Mouse (Mus musculus) MN1 (cell line): ENCODE results near the gene Gna14.

Experiments
- DNase-seq: peaks from one replicate; pipeline ENCODE4 v3.0.0-alpha.2; 2016; ENCODE audit warnings: low spot score

Gna14 gene

DNA sequence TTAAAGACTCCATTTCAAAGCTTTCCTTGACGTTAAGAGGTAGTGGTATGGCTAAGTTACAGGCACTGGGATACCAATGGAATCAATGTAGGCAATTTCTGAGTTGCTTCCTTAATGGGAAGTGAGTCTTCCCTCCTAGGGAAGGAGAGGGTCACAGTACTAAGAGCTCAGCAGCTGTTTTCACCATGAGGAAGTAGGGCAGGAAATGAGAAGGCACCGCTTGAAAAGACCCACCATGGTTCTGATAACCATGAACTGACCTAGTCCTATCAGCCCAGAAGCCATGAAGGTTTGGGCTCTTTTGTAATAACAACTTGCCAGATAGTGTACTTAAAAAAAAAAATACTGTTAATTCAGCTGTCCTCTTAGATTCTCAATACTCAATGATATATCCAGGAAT lies 20.6 kb downstream of the Gna14 start:
- no peak for DNase-seq

DNA sequence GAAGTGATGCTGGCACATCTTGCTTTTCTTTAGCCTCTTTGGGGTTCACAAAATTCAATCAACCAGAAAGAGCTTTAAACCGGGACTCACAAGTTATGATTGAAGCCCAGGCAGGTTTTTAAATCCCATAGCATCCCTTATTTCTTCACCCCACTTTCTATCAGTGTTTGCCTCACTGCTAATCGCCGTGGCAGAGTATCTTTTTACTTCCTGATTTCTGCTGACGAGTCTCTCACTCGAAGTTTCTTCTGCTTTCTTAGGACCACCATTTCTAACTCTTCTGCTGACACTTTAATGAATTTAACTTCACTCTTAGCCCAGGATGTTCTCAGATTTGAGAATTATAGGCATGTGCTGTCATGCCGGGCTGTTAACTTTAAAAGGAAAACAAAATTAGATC lies 21.6 kb downstream of the Gna14 start:
- DNase-seq: no peak

DNA sequence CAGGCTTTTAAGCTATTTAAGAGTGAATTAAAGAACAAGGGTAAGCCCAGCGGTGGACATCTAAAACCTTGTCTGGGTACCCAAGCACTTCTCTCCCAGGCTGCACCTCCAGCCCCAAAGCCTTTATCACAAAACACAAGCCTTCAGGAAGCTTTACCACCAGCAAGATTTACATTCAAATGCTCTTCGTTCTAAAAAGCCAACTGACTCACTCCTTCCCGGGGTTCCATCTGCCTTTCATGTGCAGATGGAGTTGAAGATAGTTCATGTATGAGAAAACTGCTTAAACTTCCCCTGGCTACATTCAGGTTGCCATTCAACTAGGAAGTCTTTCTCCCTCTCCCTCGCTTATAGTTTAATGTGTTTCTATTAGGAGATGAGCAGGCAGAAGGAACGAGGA lies 23.8 kb downstream of the Gna14 start:
- DNase-seq: no peak

DNA sequence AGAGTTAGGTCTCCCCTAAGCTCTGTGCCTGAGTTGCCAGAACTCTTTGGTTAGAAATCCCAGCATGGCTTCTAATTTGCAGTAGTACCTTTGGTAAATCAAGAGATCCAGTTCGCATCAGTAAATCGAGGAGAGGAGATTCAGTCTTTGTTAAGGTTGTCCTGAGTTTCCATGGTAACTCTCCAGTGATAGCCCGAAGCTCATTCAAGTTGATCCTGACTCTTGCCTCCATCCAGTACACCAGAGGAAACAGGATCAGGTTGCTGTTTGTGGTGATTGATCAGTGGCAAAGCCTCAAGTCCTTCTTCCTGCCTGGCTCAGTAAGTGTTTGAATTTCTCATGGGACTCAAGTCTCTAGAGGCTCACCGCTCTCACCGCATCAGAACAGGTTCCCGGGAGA lies 24.7 kb downstream of the Gna14 start:
- no peak for DNase-seq

DNA sequence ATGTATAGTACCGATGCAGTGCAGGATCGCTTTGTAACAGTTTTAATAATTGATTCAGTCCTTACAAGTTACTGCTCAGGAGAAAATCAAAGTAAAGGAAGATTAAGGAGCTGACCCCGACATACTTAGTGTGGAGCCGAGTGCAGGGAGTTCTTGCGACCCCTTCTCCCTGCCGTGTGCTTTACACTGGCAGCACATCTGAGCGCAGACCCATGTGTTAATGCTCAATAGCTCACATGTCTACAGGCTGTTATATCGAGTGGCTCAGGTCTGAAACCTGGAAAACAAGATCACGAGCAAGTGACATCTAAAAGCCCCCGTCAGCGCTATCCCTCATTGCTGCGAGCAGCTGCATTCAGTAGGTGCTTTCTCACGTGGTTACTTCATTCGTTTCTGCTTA lies 25.3 kb downstream of the Gna14 start:
- no peak for DNase-seq

DNA sequence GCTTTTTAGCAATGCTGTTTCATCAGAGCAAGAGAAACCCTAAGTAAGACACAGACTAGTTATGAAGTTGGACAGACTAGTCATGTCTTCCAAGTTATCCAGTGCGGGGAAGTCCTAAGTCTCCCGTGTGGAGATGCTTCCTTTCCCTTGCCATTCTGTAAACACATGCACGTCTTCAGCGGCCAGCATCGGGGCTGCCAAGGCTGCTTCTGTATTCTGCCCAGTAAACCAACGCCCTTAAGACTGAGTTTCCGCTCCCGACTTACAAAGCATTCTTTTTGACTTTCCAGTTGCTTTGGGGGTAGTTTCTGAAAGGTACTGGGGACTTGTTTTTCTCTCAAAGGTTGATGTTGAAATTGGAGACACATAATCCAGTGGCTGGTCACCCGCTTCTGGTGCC lies 26.9 kb downstream of the Gna14 start:
- no peak for DNase-seq

DNA sequence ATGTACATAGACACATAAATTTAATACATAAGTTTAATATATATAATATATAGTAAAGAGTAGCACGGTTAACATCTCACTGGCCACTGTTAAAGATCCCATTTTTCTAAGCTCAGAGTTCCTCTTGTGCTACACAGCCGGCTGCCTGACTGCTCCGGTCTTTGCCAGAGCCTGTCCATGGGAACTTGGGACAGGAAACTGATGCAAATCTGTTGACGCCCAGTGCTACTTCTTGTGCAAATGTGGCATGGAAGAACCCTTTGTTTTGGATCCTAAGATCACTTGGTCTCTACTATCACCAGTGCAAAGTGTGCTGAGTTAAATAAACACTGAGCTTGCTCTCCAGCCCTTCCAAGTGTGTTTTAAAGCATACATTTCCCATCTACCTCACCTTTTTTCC lies 29.2 kb downstream of the Gna14 start:
- DNase-seq: no peak

DNA sequence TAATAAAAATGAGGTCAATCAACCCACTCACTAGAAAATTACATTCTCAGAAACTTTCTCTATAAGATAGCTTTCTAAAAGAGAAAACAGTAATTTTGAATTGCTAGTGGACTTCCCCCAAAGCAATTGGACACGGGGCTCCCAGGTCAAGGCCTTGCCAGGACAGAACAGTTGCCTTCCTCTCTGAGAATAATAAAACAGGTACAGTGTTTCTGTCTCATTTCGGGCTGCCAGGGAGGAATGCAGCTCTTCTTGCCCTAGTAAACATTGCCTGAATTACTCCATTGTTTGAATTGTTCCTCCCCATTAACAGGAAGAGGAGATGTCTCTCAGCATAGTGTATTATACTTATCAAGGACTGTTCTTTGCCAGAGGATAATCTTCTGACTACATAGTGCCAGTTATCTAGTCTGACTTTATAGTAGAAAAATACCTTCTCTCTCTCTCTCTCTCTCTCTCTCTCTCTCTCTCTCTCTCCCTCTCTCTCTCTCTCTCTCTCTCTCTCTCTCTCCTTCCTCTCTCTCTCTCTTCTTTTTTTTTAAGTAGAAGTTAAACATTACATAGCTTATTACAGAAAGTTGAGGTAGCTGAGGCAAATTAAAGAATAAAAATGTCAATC lies 33.3 kb downstream of the Gna14 start:
- no peak for DNase-seq

DNA sequence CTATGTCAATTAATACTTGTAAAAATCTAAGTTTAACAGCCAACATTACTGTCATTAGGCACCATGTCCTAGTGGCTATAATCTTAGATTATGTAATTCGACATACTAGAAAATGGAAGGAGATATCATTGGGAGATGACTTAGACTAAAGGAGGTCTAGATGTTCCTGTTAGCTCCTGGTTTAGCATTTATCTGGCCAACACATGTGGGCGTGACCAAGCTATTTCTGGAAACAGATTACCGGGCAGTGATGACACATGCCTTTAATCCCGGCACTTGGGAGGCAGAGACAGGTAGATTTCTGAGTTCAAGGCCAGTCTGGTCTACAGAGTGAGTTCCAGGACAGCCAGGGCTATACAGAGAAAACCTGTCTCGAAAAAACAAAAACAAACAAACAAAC lies 37.1 kb downstream of the Gna14 start:
- DNase-seq: no peak

DNA sequence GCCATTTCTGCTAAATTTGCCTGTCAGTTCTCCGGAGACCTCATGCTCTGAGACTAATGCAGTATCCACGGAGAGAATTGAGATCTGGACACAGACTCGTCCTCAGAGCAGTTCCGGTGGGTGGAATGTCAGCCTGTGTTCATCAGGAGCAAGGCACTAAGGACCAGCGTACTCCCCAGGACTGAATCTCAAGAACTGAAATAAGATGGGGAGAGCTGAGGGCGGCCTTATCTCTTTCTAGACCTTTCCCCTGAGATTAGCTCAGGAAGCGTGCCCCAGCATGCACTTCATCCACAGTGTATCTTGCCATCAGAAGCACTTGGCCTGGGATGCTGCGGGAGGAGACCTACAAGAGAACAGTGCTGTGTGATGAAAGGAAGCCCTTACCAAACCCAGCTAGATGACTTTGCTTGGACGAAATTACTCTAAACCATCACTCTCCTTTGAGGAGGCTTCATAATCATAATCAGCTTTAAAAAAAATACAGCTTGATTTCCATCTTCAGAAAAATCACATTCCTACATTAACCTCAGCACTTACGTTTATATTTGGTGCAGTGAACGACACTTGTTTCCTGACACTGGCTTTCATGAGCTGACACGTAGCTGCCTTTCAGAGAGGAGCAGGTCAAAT lies 41.9 kb downstream of the Gna14 start:
- no peak for DNase-seq

DNA sequence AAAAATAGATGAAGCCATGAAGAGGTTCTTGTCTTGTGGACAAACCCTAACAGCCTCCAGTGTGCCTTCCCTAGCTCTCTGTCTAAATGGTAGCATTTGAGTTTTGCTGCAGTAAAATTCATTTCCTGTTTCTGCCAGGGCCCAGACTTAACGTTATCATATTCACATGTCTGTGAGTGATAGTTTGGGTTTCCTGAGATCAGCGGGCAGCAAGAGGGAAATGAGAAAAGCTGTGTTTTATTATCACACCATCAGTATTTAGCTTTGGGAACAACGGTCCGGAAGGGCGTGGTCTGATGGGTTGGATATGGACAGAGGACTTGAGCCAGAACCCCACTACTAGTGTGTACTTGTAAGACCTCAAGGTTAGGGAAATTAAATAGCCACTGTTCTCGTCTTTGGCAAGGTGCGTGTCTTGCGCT lies 42.6 kb downstream of the Gna14 start:
- DNase-seq: no peak

DNA sequence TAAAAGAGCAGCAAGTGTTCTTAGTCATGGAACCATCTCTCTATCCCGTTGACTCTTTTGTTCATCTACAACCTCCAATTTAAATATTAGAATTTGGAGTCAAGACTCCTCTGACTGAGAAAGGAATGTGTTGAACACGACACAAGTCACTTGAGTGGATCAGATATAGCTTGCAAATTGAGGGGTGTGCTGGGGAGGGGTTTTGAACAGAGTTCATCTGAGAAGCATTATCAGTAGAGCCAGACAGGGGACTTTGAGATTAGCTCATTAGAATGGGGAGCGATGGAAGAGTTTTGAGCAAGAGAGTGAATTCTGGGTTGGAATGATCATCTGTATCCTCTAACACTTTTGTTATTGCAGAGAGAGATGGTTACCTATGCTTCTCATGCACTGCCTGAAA lies 46.5 kb downstream of the Gna14 start:
- no peak for DNase-seq

DNA sequence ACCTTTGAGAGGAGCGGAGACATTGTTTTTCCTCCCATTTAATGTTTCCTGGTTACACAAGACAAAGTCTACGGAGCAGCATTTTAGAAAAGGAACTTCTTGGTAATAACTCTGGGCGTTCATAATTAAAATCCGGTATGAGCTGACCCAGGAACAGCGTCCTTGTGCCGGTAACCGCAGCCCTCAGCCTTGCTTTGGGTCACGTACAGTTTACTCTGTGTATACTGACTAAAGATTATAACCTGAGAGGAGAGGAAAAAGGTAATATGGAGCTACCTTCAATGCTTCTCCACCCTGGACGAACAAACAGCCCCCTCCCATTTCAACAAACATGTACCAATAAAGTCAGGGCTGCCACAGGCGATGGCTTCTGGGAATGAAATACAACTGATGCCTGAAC lies 48.7 kb downstream of the Gna14 start:
- DNase-seq: no peak

DNA sequence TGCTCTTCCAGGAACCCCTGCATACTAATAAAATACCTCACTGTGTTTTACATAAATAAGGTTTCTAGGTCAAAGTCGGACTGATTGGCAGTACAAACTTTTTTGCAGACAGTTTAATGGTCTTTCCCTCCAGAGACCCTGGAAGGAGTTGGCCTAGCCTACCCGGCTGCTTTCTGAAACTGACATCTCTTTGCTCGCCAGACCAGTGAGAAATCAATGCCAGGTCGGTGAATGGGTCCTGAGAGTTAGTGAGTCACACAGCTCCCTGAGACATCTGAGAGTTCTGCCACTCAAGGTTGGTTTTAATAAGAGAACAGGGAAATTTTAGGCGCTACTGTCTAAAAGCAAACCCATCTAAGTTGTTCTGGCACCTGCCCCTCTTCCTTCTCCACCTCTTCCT lies 49.1 kb downstream of the Gna14 start:
- no peak for DNase-seq

DNA sequence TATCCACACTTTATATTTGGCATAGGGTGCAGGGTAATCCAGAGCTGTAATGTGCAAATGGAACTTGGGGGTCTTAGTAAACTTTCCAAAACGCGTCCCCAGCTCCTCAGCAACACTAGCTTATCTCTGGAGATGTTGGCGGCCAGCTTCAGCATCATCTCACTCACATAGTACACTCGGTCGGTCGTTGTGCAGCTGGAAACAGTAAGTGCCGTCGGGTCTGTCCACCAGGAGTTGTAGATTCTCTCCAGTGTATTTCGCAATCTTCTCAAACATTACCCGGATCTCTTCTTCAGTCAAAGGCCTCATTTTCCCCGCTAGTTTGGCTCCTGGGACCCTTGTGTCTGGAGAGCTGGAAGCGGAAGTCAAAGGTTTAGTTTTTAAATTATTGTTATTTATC lies 55.2 kb downstream of the Gna14 start:
- DNase-seq: no peak

DNA sequence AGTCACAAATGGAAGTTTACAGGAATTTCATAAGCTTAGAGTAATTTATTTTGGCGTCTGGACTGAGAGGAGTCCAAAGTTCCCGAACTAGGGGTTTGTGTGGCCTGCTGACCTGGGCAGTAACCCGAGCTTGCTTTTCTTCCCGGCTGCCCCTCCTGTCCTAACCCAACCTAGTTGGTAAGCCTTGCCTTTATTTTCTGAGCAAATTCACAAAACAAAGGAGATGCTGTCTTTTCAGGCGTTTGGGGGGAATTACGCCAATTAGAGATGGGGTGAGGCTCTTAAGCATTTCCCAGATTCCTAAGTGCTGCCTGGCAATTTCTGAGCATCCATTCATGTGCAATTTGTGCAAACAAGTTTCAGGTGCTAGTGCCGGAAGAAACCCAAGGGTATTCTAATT lies 55.9 kb downstream of the Gna14 start:
- DNase-seq: no peak

DNA sequence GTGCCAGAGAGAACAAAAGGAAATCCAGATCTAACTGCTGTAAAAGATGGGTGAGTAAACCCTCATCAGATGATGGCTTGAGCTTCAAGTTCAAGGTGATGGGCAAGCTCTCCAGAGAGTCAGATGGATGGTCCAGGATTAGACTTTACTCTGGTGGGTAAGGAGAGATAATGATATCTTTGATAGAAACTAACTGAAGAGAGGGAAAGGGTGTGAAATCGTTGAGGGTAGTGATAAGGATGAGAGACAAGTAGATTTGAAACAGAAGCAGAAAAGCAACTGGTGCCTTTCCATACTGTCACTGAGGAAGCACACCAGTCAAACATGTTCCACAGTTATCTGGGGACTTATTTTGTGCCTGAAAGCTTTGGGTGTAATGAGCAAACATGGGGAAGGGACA lies 56.9 kb downstream of the Gna14 start:
- no peak for DNase-seq

DNA sequence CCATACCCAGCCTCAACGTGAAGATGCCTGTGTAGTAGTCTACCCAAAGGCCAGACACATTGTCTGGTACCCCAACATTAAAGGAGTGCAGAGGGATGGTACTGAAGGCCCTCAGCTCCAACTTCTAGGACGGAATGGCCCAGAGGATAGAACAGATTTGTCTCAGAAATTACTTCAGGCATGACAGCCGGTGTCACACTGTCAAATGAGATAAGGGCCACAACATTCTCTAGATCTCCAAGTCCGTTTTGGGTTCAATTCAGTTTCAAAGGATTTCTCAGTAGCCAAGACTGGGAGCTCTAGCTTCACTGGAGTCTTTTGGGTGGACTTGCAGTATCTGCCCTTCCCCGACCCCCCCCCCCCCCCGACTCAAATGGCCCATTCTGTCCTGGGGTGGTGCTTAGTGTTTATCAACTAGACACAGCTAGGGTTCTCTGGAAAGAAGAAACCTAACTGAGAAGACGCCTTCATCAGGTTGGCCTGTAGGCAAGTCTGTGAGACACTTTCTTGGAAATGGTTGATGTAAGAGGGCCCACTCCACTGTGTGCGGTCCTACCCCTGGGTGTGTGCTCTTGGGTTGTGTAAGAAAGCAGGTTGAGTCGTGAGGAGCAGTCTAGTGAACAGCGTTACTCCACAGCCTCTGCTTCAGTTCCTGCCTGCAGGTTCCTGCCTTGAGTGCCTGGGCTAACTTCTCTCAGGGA lies 59.4 kb downstream of the Gna14 start:
- DNase-seq: no peak

DNA sequence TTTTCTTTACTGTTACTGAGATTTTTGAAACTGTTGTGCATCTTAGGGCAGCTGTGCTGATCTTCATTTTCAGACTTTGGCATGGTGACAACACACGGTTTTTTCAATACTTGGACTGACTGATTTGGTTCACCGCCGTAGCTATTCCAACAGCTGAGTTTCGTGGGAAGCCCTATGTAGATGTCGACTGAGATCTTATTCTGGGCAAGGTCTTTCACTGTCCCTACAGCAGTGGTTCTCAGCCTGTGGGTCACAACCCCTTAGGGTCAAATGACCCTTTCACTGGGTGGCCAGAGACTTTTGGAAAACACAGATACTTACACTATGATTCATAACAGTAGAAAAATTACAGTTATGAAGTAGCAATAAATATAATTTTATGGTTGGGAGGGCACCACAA lies 60.5 kb downstream of the Gna14 start:
- DNase-seq: no peak

DNA sequence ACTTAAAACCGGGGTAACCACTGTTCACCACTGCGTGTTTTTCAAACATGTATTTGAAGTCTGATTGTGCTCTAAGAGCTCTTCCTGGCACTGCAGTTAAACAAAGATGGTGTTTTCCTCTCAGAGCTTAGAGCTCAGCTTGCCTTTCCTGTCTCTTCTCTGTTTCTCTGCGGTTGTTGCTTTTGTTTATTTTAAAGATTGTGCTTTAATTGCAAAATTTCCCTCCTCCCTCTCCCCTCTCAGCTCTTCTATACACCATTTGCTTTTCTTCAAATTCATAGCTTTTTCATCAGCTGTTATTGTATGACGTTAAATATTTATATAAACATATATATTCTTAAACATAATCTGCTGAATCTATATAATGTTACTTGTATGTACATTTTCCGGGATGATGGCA lies 66.5 kb downstream of the Gna14 start:
- DNase-seq: no peak

DNA sequence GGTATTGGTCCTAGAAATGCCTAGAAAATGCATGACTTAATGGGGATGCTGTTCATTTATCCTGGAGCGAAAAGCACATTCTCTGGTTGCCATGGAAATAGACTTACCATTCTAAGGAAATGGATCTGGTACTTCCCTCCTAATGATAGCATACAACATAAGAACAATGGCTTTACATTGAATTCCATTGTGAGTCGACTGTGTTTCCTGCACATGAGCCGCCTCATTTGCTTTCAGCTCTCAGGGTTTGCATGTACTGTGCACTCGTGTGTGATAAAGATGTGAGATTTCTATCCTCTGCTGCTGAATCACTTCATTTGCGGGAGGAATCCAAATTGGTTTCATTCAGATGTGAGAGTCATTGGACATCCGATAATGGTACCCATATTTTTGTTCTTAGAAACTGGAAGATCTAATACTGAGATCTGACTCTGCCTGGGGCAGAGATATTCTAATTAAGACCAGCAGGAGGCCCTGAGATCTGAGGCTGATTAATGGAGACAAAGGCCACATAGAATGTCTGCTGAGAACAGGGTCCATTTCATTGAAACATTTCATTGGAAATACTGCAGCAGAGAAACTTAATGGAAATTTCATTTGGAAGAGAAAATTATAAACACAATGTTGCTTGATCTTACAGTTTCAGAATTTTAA lies 71.3 kb downstream of the Gna14 start:
- DNase-seq: no peak

DNA sequence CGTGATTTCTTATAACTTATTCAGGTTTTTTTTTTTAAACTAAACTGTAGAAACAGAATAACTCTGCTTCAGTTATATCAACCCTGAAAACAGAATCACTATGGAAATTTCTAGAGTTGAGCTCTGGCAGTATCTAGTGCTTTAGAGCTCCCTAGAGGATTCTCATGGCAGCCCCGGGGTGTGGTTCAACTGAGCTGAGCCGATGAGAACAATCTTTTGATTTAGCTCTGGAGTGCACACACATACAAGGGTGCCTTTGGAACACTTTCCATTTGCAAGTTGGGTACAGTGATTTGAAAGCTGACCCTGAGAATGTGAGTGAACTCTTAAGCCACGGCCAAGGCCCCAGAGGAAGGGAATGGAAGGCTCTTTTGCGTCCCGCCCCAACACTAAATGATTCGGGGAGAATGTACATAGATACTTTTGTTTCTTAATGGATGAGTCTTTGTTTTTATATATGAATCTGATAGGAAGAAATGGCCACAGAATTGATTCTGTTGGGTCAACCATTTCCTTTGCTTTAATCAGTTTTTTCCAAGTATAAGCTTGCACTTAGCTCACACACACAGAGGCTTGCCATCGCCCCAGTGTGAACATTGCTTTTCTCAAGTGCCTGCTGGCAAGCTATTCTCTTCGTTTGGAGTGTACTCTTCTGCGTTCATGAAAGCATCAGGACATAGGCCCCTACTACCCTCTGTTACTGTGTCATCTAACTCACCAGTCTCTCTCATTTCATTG lies 75.0 kb downstream of the Gna14 start:
- DNase-seq: no peak

DNA sequence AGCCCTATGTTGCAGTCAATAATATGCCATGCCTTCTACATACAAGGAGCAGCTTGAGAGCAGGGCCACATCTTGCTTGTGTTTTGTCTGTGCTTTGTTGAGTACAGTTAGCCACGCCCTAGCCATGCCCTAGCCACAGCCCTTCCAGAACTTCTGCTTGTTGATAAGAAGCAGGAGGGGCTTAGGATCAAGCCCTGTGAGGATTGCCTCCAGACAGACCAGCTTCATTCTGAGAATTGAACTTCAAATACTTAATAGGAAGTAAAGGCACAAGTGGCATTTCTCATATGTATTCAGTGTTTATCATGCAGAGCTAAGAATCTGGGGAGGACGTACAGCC lies 75.5 kb downstream of the Gna14 start:
- no peak for DNase-seq
